Mouse (Mus musculus) stomach, embryonic 14.5 days (tissue): ENCODE measurements at regions not wholly inside any gene's neighbourhood (a gene's known extent, or its start where the extent isn't known, plus 50 kb on each side); places are given as distances from the start of the nearest gene placed in this dataset.
A peak's percentile ranks its signal among the peaks of the same experiment; 100 is the strongest.
"Not testable (repeated sequence)": the region's sequence is repeated elsewhere in the genome, so short reads cannot be mapped to it uniquely, and the experiment has no call there.

ENCODE experiments used
- ATAC-seq: fragments of 200-750 bp; cut with Nextera tagmentation; 2 replicates; pipeline ENCODE4 v1.8.0; 2017; ENCODE audit warnings: low read depth, moderate TSS enrichment; ENCODE audit not compliant: insufficient number of reproducible peaks, insufficient read depth, low FRiP score
- H3K27ac ChIP-seq: fragments of 300-500 bp; sonication (generic); 2 replicates; pipeline ENCODE4 v1.5.1; 2014; ENCODE audit warnings: mild to moderate bottlenecking, low read length, moderate library complexity, mixed read lengths
- H3K27me3 ChIP-seq: fragments of 300-500 bp; sonication (generic); 2 replicates; pipeline ENCODE4 v1.6.1; 2014; ENCODE audit warnings: low read length, control low read depth, mixed read lengths; ENCODE audit not compliant: control insufficient read depth, insufficient read depth
- H3K36me3 ChIP-seq: fragments of 300-500 bp; sonication (generic); 2 replicates; pipeline ENCODE4 v1.6.1; 2014; ENCODE audit warnings: mild to moderate bottlenecking, control low read depth, low read length, moderate library complexity, mixed read lengths; ENCODE audit not compliant: control insufficient read depth, insufficient read depth
- H3K4me1 ChIP-seq: fragments of 300-500 bp; sonication (generic); 2 replicates; pipeline ENCODE4 v1.6.1; 2014; ENCODE audit warnings: low read length, control low read depth, mixed read lengths; ENCODE audit not compliant: control insufficient read depth, insufficient read depth
- H3K4me2 ChIP-seq: fragments of 300-500 bp; sonication (generic); replicated peaks from 2 replicates; pipeline ENCODE4 v1.6.1; 2014; ENCODE audit warnings: low read depth, low read length, control low read depth
- H3K4me3 ChIP-seq: fragments of 300-500 bp; sonication (generic); 2 replicates; pipeline ENCODE4 v1.5.1; 2014; ENCODE audit warnings: low read depth, low read length, control low read depth
- H3K9ac ChIP-seq: fragments of 300-500 bp; sonication (generic); replicated peaks from 2 replicates; pipeline ENCODE4 v1.6.1; 2014; ENCODE audit warnings: low read depth, mild to moderate bottlenecking, control low read depth, low read length, moderate library complexity, mixed read lengths
- H3K9me3 ChIP-seq: fragments of 300-500 bp; sonication (generic); 2 replicates; pipeline ENCODE4 v1.6.1; 2016; ENCODE audit warnings: low read depth, low read length, control low read depth; ENCODE audit not compliant: control insufficient read depth
- WGBS: fragments of 180-500 bp; shearing (Covaris S2); extraction: QIAGEN DNeasy Blood & Tissue Kit; methylation state at CpG from one replicate; pipeline ENCODE4 v1.1.7; 2014; 5-methylcytosine and 5-hydroxymethylcytosine counted together

DNA sequence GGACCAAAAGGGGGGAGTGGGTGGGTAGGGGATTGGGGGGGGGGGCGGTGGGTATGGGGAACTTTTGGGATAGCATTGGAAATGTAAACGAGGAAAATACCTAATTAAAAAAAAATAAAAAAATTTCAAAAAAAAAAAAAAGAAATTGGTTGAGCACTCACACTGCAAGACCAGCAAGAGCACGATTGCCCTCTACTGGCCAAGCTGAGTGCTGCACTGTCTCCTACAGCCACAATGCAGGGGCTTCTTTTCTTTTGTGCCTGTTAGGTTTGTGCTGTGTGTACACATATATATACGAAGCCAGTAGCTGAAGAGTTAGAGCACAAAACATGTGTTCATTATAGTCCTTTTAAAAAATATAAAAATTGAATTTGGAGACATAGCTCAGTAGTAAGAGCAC is 55.6 kb downstream of the Mup20 start:
- H3K36me3 ChIP-seq = no peaks in the 10 kb centered on the region
- 33% methylated on average over 4 of the region's 4 CpGs for WGBS
- ATAC-seq = no peak

GRCm38 (mm10) chr4:61989941-61990340 is 64.0 kb downstream of the Mup20 start:
- not testable (repeated sequence) for H3K27ac ChIP-seq, H3K27me3 ChIP-seq, H3K4me1 ChIP-seq, H3K9ac ChIP-seq, H3K9me3 ChIP-seq, ATAC-seq, H3K4me2 ChIP-seq, H3K36me3 ChIP-seq, H3K4me3 ChIP-seq

More for the DNA sequence above, 55.6 kb downstream of the Mup20 start:
- H3K4me3 ChIP-seq = no peak overlapping the region
- no peak overlapping the region for H3K27ac ChIP-seq
- no peaks in the 10 kb centered on the region for H3K27me3 ChIP-seq
- H3K4me2 ChIP-seq = no peak overlapping the region
- H3K9ac ChIP-seq = no peak overlapping the region
- no peaks in the 10 kb centered on the region for H3K9me3 ChIP-seq
- H3K4me1 ChIP-seq = no peaks in the 10 kb centered on the region

- H3K4me2 ChIP-seq = no peak overlapping the region
- ATAC-seq = no peak
- H3K4me1 ChIP-seq = no peaks in the 10 kb centered on the region
- H3K9me3 ChIP-seq = no peaks in the 10 kb centered on the region
- 88% methylated on average over 7 of the region's 7 CpGs for WGBS
- H3K27ac ChIP-seq = no peak overlapping the region
- no peak overlapping the region for H3K4me3 ChIP-seq
- H3K27me3 ChIP-seq = no peaks in the 10 kb centered on the region
- H3K9ac ChIP-seq = no peak overlapping the region
- no peaks in the 10 kb centered on the region for H3K36me3 ChIP-seq
These were observed 77.8 kb downstream of the Mup20 start for GRCm38 (mm10) chr4:61976159-61976558.

DNA sequence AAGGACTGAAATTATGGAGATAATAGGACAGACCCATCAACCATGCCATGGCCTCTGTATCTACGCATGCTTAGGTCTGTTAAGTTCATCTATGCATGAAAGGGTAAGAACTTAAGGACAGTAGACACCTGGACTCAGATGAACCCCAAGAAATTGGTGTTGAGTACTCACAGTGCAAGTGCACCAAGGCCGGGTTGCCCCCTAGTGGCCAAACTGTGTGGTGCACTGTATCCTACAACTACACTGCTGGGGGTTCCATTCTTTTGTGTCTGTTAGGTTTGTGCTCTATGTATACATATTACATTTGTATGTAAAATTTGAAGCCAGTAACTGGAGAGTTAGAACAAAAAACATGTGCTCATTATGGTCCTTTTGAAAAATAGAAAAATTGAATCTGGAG is 80.7 kb downstream of the Mup20 start:
- H3K4me1 ChIP-seq = no peaks in the 10 kb centered on the region
- no peak overlapping the region for H3K27ac ChIP-seq
- H3K36me3 ChIP-seq = no peaks in the 10 kb centered on the region
- no peaks in the 10 kb centered on the region for H3K27me3 ChIP-seq
- peak; percentile 58; the same call in 1 of the 2 replicates for ATAC-seq
- no peak overlapping the region for H3K9ac ChIP-seq
- no peak overlapping the region for H3K4me2 ChIP-seq
- WGBS = 56% methylated on average over 2 of the region's 2 CpGs
- H3K9me3 ChIP-seq = no peaks in the 10 kb centered on the region
- H3K4me3 ChIP-seq = no peak overlapping the region

DNA sequence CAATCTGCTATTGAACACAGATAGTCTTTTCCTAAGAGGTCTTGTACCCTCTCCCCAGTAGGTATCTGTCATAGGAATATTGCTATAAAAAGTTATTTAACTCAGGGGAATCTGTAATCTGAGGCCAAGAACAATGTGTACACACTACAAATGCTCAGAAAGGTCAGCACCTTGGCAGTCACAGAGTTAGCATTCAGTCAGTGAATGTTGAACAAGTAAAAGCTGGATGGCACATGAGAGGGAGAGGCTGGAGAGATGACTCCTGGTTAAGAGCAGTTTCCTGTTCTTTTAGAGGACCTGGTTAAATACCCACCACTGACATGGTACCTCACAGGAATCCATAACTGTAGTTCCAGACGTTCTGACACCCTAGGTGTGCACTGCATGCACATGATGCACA is 84.3 kb downstream of the Mup20 start:
- no peak overlapping the region for H3K4me2 ChIP-seq
- no peaks in the 10 kb centered on the region for H3K9me3 ChIP-seq
- 42% methylated on average over 1 of the region's 1 CpGs for WGBS
- no peaks in the 10 kb centered on the region for H3K36me3 ChIP-seq
- no peak overlapping the region for H3K4me3 ChIP-seq
- ATAC-seq = no peak
- H3K9ac ChIP-seq = no peak overlapping the region
- no peak overlapping the region for H3K27ac ChIP-seq
- H3K27me3 ChIP-seq = no peaks in the 10 kb centered on the region
- no peaks in the 10 kb centered on the region for H3K4me1 ChIP-seq

DNA sequence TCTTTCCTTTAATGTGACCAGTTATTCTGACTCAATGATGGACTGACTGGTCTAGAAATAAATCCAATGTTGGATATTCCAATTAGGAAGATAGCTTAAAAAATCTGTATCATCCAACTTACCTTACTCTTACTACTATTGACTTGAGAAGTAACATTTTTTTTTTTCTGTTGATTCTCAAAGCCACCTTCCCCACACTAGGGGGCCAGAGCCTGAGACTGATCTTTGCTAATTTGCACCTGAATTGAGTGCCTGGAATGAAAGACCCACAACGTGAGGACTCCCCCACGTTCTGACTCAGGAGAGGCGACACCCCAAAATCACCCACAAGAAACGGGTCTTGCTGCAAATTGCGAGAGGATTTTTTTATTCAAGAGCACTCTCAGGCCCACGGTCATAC is 86.3 kb downstream of the Mup20 start:
- not testable (repeated sequence) for H3K4me2 ChIP-seq, H3K27ac ChIP-seq, ATAC-seq, H3K4me3 ChIP-seq, H3K9ac ChIP-seq, H3K4me1 ChIP-seq, H3K36me3 ChIP-seq, H3K27me3 ChIP-seq, H3K9me3 ChIP-seq
- WGBS = 84% methylated on average over 6 of the region's 6 CpGs

DNA sequence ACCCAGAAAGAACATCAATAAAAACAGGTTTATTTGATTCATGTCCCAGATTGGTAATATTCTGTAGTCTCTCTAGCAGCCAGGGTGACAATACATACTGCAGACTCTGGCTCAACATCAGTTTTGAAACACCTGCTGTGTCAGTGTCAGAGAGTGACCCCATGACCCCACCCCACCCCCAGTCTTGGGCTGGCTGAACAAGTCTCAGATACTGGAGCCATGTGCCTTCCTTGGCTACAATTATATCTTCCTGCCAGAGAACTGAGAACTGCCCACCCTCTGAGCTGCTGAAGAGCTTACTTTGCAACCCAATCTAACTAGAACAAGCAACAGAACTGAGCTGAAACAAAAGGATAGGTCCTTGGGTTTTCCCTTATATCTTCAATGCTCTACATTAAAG is 91.6 kb downstream of the Mup20 start:
- no peak overlapping the region for H3K9ac ChIP-seq
- H3K9me3 ChIP-seq = no peaks in the 10 kb centered on the region
- H3K27ac ChIP-seq = no peak overlapping the region
- H3K4me1 ChIP-seq = no peaks in the 10 kb centered on the region
- H3K4me2 ChIP-seq = no peak overlapping the region
- no peak for ATAC-seq
- no peaks in the 10 kb centered on the region for H3K27me3 ChIP-seq
- H3K36me3 ChIP-seq = no peaks in the 10 kb centered on the region
- no peak overlapping the region for H3K4me3 ChIP-seq
